Mouse (Mus musculus) limb, embryonic 13.5 days (tissue): ENCODE results near the gene Acad12. TPM values are rescaled to one million over a fixed set of nuclear protein-coding genes. Genes with fewer than 3 reads are reported as not detected.

Experiments
- ATAC-seq: fragments of 200-750 bp; cut with Nextera tagmentation; 2 replicates; pipeline ENCODE4 v1.8.0; 2017; ENCODE audit warnings: low read depth, moderate number of reproducible peaks, moderate TSS enrichment; ENCODE audit not compliant: low FRiP score
- H3K27ac ChIP-seq: fragments of 300-500 bp; sonication (generic); 2 replicates; pipeline ENCODE4 v1.5.1; 2015; ENCODE audit warnings: inconsistent platforms, mild to moderate bottlenecking, moderate library complexity
- H3K27me3 ChIP-seq: fragments of 300-500 bp; sonication (generic); 2 replicates; pipeline ENCODE4 v1.6.1; 2015; ENCODE audit warnings: mild to moderate bottlenecking, inconsistent platforms
- H3K36me3 ChIP-seq: fragments of 300-500 bp; sonication (generic); 2 replicates; pipeline ENCODE4 v1.6.1; 2015; ENCODE audit warnings: inconsistent platforms, mild to moderate bottlenecking, moderate library complexity
- H3K4me1 ChIP-seq: fragments of 300-500 bp; sonication (generic); 2 replicates; pipeline ENCODE4 v1.6.1; 2015; ENCODE audit warnings: inconsistent platforms
- H3K4me2 ChIP-seq: fragments of 300-500 bp; sonication (generic); replicated peaks from 2 replicates; pipeline ENCODE4 v1.6.1; 2015; ENCODE audit warnings: inconsistent platforms, mild to moderate bottlenecking, moderate library complexity
- H3K4me3 ChIP-seq: fragments of 300-500 bp; sonication (generic); 2 replicates; pipeline ENCODE4 v1.5.1; 2015; ENCODE audit warnings: moderate library complexity, mild to moderate bottlenecking, inconsistent platforms
- H3K9ac ChIP-seq: fragments of 300-500 bp; sonication (generic); 2 replicates; pipeline ENCODE4 v1.6.1; 2015; ENCODE audit warnings: mild to moderate bottlenecking, inconsistent platforms
- H3K9me3 ChIP-seq: fragments of 300-500 bp; sonication (generic); 2 replicates; pipeline ENCODE4 v1.6.1; 2016; ENCODE audit warnings: inconsistent platforms
- WGBS: fragments of 180-500 bp; shearing (Covaris S2); methylation state at CpG from one replicate; pipeline ENCODE4 v1.1.7; 2015; 5-methylcytosine and 5-hydroxymethylcytosine counted together
- polyA plus RNA-seq: library from polyadenylated mRNA; unstranded; fragments of >200 nt; fragmentation: Nextera tagmentation; extraction: Ambion mirVana; gene quantifications from 2 replicates; pipeline ENCODE4 v1.2.1, GENCODE M21; 2015

Gene Acad12
- polyA plus RNA-seq, 1 experiment from 2014 or later: 3.2 TPM

- Histone ChIP-seq H3K9ac (no peak overlapping the region), H3K4me2 (no peak overlapping the region), H3K36me3 (peaks cover 88% of the 10 kb centered on the region), H3K4me3 (no peak overlapping the region), H3K27ac (no peak overlapping the region), H3K27me3 (no peaks in the 10 kb centered on the region), H3K9me3 (no peaks in the 10 kb centered on the region), H3K4me1 (no peaks in the 10 kb centered on the region)
- no peak for ATAC-seq
- WGBS: 81% methylated on average over 1 of the region's 1 CpGs
Observed at GRCm38 (mm10) chr5:121570787-121571186, 48.0 kb downstream of the Acad12 start.

- no peak overlapping the region for H3K27ac ChIP-seq
- H3K9me3 ChIP-seq: no peaks in the 10 kb centered on the region
- H3K4me3 ChIP-seq: no peak overlapping the region
- no peaks in the 10 kb centered on the region for H3K4me1 ChIP-seq
- H3K36me3 ChIP-seq: peaks cover 80% of the 10 kb centered on the region
- H3K4me2 ChIP-seq: no peak overlapping the region
- H3K9ac ChIP-seq: no peak overlapping the region
- WGBS: 76% methylated on average over 9 of the region's 9 CpGs
- no peak for ATAC-seq
- H3K27me3 ChIP-seq: no peaks in the 10 kb centered on the region
Observed at GRCm38 (mm10) chr5:121569881-121570420, 48.8 kb downstream of the Acad12 start.

DNA sequence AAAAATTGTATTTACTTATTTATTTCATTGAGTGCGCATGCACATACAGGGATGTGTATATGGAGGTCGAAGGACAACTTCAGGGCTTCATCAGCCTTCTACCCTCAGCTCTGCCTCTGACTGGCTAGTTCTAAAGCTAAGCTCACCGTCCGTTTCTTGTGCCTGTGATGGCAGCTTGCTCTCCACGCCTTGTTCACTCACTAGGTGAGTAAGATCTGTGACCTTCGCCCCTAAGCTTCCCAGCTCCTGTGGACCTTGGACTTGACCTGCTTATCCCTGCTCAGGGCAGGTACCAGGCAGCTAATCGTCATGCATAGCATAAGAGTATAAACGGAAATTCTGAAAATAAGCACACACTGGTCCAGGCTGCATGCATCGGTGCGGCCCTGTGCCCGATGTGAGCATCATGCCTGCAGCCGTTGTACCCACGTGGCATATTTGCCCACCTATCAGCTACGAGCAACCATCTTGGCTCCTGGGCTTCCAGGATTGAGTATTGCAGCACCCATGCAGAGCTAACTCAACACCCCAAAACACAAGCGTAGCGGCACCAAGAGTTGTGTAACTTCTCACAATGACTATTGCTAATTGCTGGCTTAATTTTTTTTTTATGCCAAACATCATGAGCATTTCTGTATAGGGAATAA, 52.6 kb downstream of the Acad12 start:
- WGBS: 90% methylated on average over 16 of the region's 16 CpGs

DNA sequence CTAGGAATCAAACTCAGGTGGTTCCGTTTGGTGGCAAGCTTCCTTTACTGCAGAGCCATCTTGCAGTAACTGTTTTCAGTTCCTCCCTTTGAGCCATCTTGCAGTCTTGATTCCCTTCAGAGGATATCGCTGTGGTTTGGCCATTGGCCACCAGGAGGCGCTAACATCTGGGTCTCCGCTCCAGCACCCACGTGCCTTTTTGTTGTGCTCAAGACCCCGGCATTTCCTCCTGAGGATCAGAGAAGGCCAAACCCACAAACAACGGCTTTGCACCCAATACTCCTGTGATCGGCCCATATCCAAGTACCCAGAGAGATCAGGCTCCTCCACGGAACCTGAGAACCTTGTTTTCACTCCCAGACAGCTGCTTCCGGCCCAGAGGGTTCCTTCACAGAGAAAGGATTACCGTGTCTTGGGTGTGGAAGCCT, 54.3 kb downstream of the Acad12 start:
- H3K27ac ChIP-seq: no peak overlapping the region
- WGBS: 11% methylated on average over 11 of the region's 11 CpGs
- H3K4me2 ChIP-seq: peak overlapping the region; percentile 54
- peaks cover 26% of the 10 kb centered on the region for H3K36me3 ChIP-seq
- no peaks in the 10 kb centered on the region for H3K9me3 ChIP-seq
- H3K4me1 ChIP-seq: no peaks in the 10 kb centered on the region
- peak; percentile 49; the same call in 1 of the 2 replicates for ATAC-seq
- peak overlapping the region; percentile 56 for H3K9ac ChIP-seq
- H3K27me3 ChIP-seq: no peaks in the 10 kb centered on the region
- peak overlapping the region; percentile 20 for H3K4me3 ChIP-seq

More for the DNA sequence above, 52.6 kb downstream of the Acad12 start:
- no peak overlapping the region for H3K4me3 ChIP-seq
- H3K4me2 ChIP-seq: no peak overlapping the region
- no peak overlapping the region for H3K9ac ChIP-seq
- no peak for ATAC-seq
- no peaks in the 10 kb centered on the region for H3K9me3 ChIP-seq
- peaks cover 42% of the 10 kb centered on the region for H3K36me3 ChIP-seq
- no peaks in the 10 kb centered on the region for H3K4me1 ChIP-seq
- H3K27me3 ChIP-seq: no peaks in the 10 kb centered on the region
- H3K27ac ChIP-seq: no peak overlapping the region

- Histone ChIP-seq H3K4me3 (no peak overlapping the region), H3K36me3 (peaks cover 7% of the 10 kb centered on the region), H3K4me2 (no peak overlapping the region), H3K27me3 (no peaks in the 10 kb centered on the region), H3K27ac (no peak overlapping the region), H3K4me1 (no peaks in the 10 kb centered on the region), H3K9me3 (no peaks in the 10 kb centered on the region), H3K9ac (no peak overlapping the region)
- WGBS: 86% methylated on average over 3 of the region's 3 CpGs
- no peak for ATAC-seq
Observed at GRCm38 (mm10) chr5:121562436-121562835, 56.3 kb downstream of the Acad12 start.

- Histone ChIP-seq H3K36me3 (no peaks in the 10 kb centered on the region), H3K9ac (no peak overlapping the region), H3K4me1 (peaks cover 12% of the 10 kb centered on the region), H3K4me3 (no peak overlapping the region), H3K9me3 (0 out of 2 replicates have a peak, but pooled peaks cover 5% of the 10 kb centered on the region), H3K27me3 (no peaks in the 10 kb centered on the region), H3K4me2 (no peak overlapping the region), H3K27ac (no peak overlapping the region)
- WGBS: 86% methylated on average over 7 of the region's 7 CpGs
- no peak for ATAC-seq
Observed at GRCm38 (mm10) chr5:121549196-121549595, 69.5 kb downstream of the Acad12 start.

DNA sequence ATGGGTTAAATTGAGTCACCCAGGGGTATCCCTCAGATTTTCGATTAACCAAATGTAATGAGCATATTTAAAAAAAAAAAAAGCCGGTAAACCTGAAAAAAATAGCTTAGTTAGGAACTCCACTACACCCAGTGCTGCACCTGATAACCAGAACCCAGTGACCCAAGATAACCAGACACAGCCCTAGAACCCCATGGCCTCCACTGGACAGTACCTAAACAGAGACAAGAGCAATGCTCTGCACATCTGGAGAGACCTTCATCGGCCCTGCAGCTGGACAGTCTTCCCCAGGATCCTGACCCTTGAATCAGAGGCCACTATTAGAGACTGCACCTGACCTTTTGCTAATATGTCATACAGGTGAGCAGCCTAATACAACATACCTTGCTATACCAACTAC, 71.7 kb downstream of the Acad12 start:
- Histone ChIP-seq H3K4me1 (peaks cover 20% of the 10 kb centered on the region), H3K4me2 (peak overlapping the region; percentile 87; the same call in 1 of the 2 replicates)
- 94% methylated on average over 3 of the region's 3 CpGs for WGBS

More for the DNA sequence above, 71.7 kb downstream of the Acad12 start:
- Histone ChIP-seq H3K27ac (no peak overlapping the region), H3K36me3 (no peaks in the 10 kb centered on the region), H3K27me3 (no peaks in the 10 kb centered on the region), H3K9me3 (0 out of 2 replicates have a peak, but pooled peaks cover 5% of the 10 kb centered on the region), H3K4me3 (no peak overlapping the region), H3K9ac (no peak overlapping the region)
- ATAC-seq: no peak

Other genes starting within 250 kb of the Acad12 start
- gene Trafd1, start 233.3 kb downstream of the Acad12 start, polyA plus RNA-seq: 78.5 and 78.9 TPM in 2 replicates
- 38.3 and 40.6 TPM in 2 replicates for gene Naa25, start 221.0 kb downstream of the Acad12 start, polyA plus RNA-seq
- 1.8 and 2.5 TPM in 2 replicates for gene Tmem116, start 167.0 kb downstream of the Acad12 start, polyA plus RNA-seq
- 158 and 161 TPM in 2 replicates for gene Erp29, start 166.4 kb downstream of the Acad12 start, polyA plus RNA-seq
- gene Adam1b, start 115.5 kb downstream of the Acad12 start, polyA plus RNA-seq: not detected in 2 replicates
- gene Adam1a, start 73.5 kb downstream of the Acad12 start, polyA plus RNA-seq: 2.1 TPM in 2 replicates
- not detected in 2 replicates for gene Gm42878, start 73.5 kb downstream of the Acad12 start, polyA plus RNA-seq
- 59.0 and 60.5 TPM in 2 replicates for gene Mapkapk5, start 73.0 kb downstream of the Acad12 start, polyA plus RNA-seq
- 255 and 260 TPM in 2 replicates for gene Aldh2, start 25.1 kb downstream of the Acad12 start, polyA plus RNA-seq
- 2.2 and 2.3 TPM in 2 replicates for gene Acad10, start 41.6 kb upstream of the Acad12 start, polyA plus RNA-seq
- gene Brap, start 41.6 kb upstream of the Acad12 start, polyA plus RNA-seq: 43.2 and 43.9 TPM in 2 replicates
- gene Atxn2, start 92.4 kb upstream of the Acad12 start, polyA plus RNA-seq: 54.9 and 64.1 TPM in 2 replicates
- 11.7 and 12.5 TPM in 2 replicates for gene Sh2b3, start 218.7 kb upstream of the Acad12 start, polyA plus RNA-seq
- gene Pheta1, start 230.0 kb upstream of the Acad12 start, polyA plus RNA-seq: 38.5 and 43.4 TPM in 2 replicates